Mouse (Mus musculus) T-helper 1 cell (primary cell): Measurements from ENCODE around the gene Iqcn.

Experiments
- in situ Hi-C: fragments of 300-600 bp; cut with MboI, MseI; formaldehyde crosslinking; loops from one replicate; pipeline ENCODE4 v1.15.1; 2025; ENCODE audit warnings: high pct_unique_total_duplicates

Gene Iqcn

GRCm38 (mm10) chr8:70754043-70754870 lies 51.0 kb downstream of the Iqcn start, which contains the start of gene Rab3a:
Rab3a (plus strand) TSS chr8:70754679.
- in situ Hi-C loops, result no loop called here

- in situ Hi-C loops, result no loop called here
These were observed 51.8 kb downstream of the Iqcn start for GRCm38 (mm10) chr8:70754871-70755660.

- in situ Hi-C loops, result no loop called here
These were observed 52.6 kb downstream of the Iqcn start for GRCm38 (mm10) chr8:70755661-70756475.

GRCm38 (mm10) chr8:70756476-70757040 lies 53.3 kb downstream of the Iqcn start:
- in situ Hi-C loops, result no loop called here

- in situ Hi-C loops, result no loop called here
These were observed 54.5 kb downstream of the Iqcn start for GRCm38 (mm10) chr8:70757523-70758307.

GRCm38 (mm10) chr8:70758308-70758615 lies 55.0 kb downstream of the Iqcn start:
- in situ Hi-C loops, result no loop called here

GRCm38 (mm10) chr8:70758616-70759561 lies 55.6 kb downstream of the Iqcn start:
- in situ Hi-C loops, result no loop called here

GRCm38 (mm10) chr8:70760350-70760749 lies 57.1 kb downstream of the Iqcn start:
- in situ Hi-C loops, result loop anchor here (10.0 kb wide), 1 partner anchor 46 kb away; the partner anchor contains the start of gene Gm3336

- in situ Hi-C loops, result loop anchor here (10.0 kb wide), 1 partner anchor 46 kb away; the partner anchor contains the start of gene Gm3336
These were observed 57.6 kb downstream of the Iqcn start, which contains the start of gene Mpv17l2 for GRCm38 (mm10) chr8:70760775-70761406. Mpv17l2 (minus strand) TSS chr8:70760946.

GRCm38 (mm10) chr8:70762118-70762517 lies 58.9 kb downstream of the Iqcn start:
- in situ Hi-C loops, result loop anchor here (10.0 kb wide), 1 partner anchor 47 kb away; the partner anchor contains the start of gene Gm3336

GRCm38 (mm10) chr8:70763354-70763753 lies 60.1 kb downstream of the Iqcn start:
- in situ Hi-C loops, result loop anchor here (10.0 kb wide), 1 partner anchor 49 kb away; the partner anchor contains the start of gene Gm3336

GRCm38 (mm10) chr8:70764026-70764425 lies 60.8 kb downstream of the Iqcn start:
- in situ Hi-C loops, result loop anchor here (10.0 kb wide), 1 partner anchor 49 kb away; the partner anchor contains the start of gene Gm3336

- in situ Hi-C loops, result loop anchor here (10.0 kb wide), 1 partner anchor 50 kb away; the partner anchor contains the start of gene Gm3336
These were observed 61.4 kb downstream of the Iqcn start for GRCm38 (mm10) chr8:70764676-70765075.

GRCm38 (mm10) chr8:70765329-70765728 lies 62.1 kb downstream of the Iqcn start:
- in situ Hi-C loops, result loop anchor here (10.0 kb wide), 1 partner anchor 51 kb away; the partner anchor contains the start of gene Gm3336

- in situ Hi-C loops, result loop anchor here (10.0 kb wide), 1 partner anchor 51 kb away; the partner anchor contains the start of gene Gm3336
These were observed 62.7 kb downstream of the Iqcn start for GRCm38 (mm10) chr8:70765838-70766570.

- in situ Hi-C loops, result loop anchor here (10.0 kb wide), 1 partner anchor 52 kb away; the partner anchor contains the start of gene Gm3336
These were observed 63.5 kb downstream of the Iqcn start for GRCm38 (mm10) chr8:70766571-70767440.
